Mouse (Mus musculus) hindbrain, embryonic 14.5 days (tissue): Measurements from ENCODE around the gene Pitx2. TPM values are rescaled to one million over a fixed set of nuclear protein-coding genes. Genes with fewer than 3 reads are reported as not detected.

Source experiments
- ATAC-seq: fragments of 200-750 bp; cut with Nextera tagmentation; 2 replicates; pipeline ENCODE4 v1.8.0; 2017; ENCODE audit warnings: moderate number of reproducible peaks, mild to moderate bottlenecking, moderate TSS enrichment, moderate library complexity; ENCODE audit not compliant: low FRiP score
- DNase-seq: peaks from one replicate; pipeline ENCODE4 v3.0.0-alpha.2; 2015; ENCODE audit warnings: low spot score
- H3K27ac ChIP-seq: fragments of 300-500 bp; sonication (generic); 2 replicates; pipeline ENCODE4 v1.5.1; 2014; ENCODE audit warnings: mild to moderate bottlenecking, moderate library complexity
- H3K27me3 ChIP-seq: fragments of 300-500 bp; sonication (generic); 2 replicates; pipeline ENCODE4 v1.6.1; 2014; ENCODE audit warnings: mild to moderate bottlenecking, low read length, mixed read lengths; ENCODE audit not compliant: control insufficient read depth, insufficient read depth
- H3K36me3 ChIP-seq: fragments of 300-500 bp; sonication (generic); replicated peaks from 2 replicates; pipeline ENCODE4 v1.6.1; 2014; ENCODE audit not compliant: control insufficient read depth, insufficient read depth
- H3K4me1 ChIP-seq: fragments of 300-500 bp; sonication (generic); replicated peaks from 2 replicates; pipeline ENCODE4 v1.6.1; 2014; ENCODE audit warnings: antibody characterized with exemption, low read length, mixed read lengths; ENCODE audit not compliant: control insufficient read depth, insufficient read depth
- H3K4me2 ChIP-seq: fragments of 300-500 bp; sonication (generic); replicated peaks from 2 replicates; pipeline ENCODE4 v1.6.1; 2014; ENCODE audit warnings: mild to moderate bottlenecking, moderate library complexity
- H3K4me3 ChIP-seq: fragments of 300-500 bp; sonication (generic); replicated peaks from 2 replicates; pipeline ENCODE4 v1.5.1; 2014; ENCODE audit warnings: mild to moderate bottlenecking, low read length
- H3K9ac ChIP-seq: fragments of 300-500 bp; sonication (generic); 2 replicates; pipeline ENCODE4 v1.6.1; 2014
- H3K9me3 ChIP-seq: fragments of 300-500 bp; sonication (generic); 2 replicates; pipeline ENCODE4 v1.6.1; 2016; ENCODE audit warnings: low read length; ENCODE audit not compliant: control insufficient read depth
- WGBS: fragments of 180-500 bp; shearing (Covaris S2); extraction: QIAGEN DNeasy Blood & Tissue Kit; methylation state at CpG from one replicate; pipeline ENCODE4 v1.1.7; 2014; 5-methylcytosine and 5-hydroxymethylcytosine counted together
- polyA plus RNA-seq: library from polyadenylated mRNA; unstranded; fragments of >200 nt; fragmentation: Nextera tagmentation; extraction: Ambion mirVana; gene quantifications from 2 replicates; pipeline ENCODE4 v1.2.1, GENCODE M21; 2014

Gene Pitx2
- polyA plus RNA-seq, 1 experiment from 2014 or later, result 1.3 TPM

DNA sequence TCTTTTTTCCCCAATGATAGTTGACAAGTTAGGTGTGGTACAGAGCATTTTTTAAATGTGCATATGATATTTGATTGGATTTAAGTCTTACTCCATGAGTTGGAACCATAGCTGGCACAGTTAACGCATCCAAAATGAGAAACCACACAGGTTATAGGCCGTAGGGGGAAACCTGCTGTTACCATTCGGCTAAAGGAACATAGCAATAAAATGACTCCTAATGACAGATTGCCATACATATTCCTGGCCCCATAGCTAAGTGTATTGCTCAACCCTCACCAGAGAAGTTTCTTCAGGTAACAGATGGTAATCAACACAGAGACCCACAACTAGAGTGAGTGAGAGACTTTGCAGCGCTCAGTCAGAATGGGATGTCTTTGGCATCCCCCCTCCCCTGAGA, 27.9 kb upstream of the Pitx2 start:
- H3K27ac ChIP-seq, result no peak overlapping the region
- H3K4me3 ChIP-seq, result no peak overlapping the region
- WGBS, result 96% methylated on average over 4 of the region's 4 CpGs
- H3K9me3 ChIP-seq, result no peaks in the 10 kb centered on the region
- H3K4me1 ChIP-seq, result no peaks in the 10 kb centered on the region
- no peak for ATAC-seq
- H3K9ac ChIP-seq, result no peak overlapping the region
- no peak overlapping the region for H3K4me2 ChIP-seq
- no peaks in the 10 kb centered on the region for H3K27me3 ChIP-seq
- no peak for DNase-seq
- no peaks in the 10 kb centered on the region for H3K36me3 ChIP-seq

DNA sequence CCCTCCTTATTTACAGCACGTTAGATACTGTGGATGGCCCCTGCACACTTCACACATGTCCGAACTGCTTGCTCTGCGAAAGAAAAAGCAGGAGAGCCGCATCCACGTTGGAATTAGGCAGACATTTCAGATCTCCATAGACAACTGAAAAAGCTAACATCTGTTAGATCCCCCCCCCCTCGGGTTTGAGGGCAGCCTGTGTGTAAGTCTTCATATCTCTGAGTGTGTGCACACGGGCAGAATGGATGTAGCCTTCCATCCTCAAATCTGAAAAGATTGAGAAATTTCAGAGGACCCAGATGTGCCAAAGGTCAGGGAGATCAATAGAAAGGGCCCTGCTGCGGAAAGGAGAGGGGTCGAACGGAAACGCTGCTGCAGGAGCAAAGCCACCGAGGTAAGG, 5.2 kb upstream of the Pitx2 start:
- H3K4me2 ChIP-seq, result no peak overlapping the region
- no peak overlapping the region for H3K9ac ChIP-seq
- H3K27ac ChIP-seq, result no peak overlapping the region
- peaks cover under 1% of the 10 kb centered on the region; the same call in 1 of the 2 replicates for H3K4me1 ChIP-seq
- H3K36me3 ChIP-seq, result no peaks in the 10 kb centered on the region
- no peak overlapping the region for H3K4me3 ChIP-seq
- no peaks in the 10 kb centered on the region for H3K9me3 ChIP-seq
- H3K27me3 ChIP-seq, result peaks cover 77% of the 10 kb centered on the region
- WGBS, result 6% methylated on average over 12 of the region's 12 CpGs
- DNase-seq (no peak), ATAC-seq (no peak)

DNA sequence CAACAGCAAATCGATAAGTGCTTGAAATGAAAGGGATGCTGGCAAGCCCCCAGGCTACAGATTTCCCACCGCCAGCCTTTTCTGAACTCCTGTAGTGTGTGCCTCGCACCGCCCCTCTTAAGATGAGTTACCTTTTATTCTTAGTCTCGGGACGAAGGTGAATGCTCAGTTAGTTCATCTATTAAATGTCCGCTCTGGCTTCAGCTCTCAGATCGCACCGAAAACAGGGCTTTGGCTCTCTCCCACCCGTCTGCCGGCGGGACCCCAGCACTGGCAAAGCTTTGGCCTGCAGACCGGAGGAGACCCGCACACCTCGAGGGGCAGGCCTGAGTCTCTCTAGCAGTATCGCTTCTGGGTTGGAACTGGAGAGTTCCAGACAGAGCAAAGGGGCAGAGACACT, 4.6 kb upstream of the Pitx2 start:
- Histone ChIP-seq H3K9ac (no peak overlapping the region), H3K4me3 (no peak overlapping the region), H3K4me2 (no peak overlapping the region), H3K9me3 (no peaks in the 10 kb centered on the region), H3K27ac (no peak overlapping the region), H3K27me3 (peaks cover 83% of the 10 kb centered on the region), H3K36me3 (no peaks in the 10 kb centered on the region), H3K4me1 (peaks cover 6% of the 10 kb centered on the region; the same call in 1 of the 2 replicates)
- ATAC-seq (no peak), DNase-seq (no peak)
- WGBS, result under 1% methylated on average over 16 of the region's 16 CpGs

DNA sequence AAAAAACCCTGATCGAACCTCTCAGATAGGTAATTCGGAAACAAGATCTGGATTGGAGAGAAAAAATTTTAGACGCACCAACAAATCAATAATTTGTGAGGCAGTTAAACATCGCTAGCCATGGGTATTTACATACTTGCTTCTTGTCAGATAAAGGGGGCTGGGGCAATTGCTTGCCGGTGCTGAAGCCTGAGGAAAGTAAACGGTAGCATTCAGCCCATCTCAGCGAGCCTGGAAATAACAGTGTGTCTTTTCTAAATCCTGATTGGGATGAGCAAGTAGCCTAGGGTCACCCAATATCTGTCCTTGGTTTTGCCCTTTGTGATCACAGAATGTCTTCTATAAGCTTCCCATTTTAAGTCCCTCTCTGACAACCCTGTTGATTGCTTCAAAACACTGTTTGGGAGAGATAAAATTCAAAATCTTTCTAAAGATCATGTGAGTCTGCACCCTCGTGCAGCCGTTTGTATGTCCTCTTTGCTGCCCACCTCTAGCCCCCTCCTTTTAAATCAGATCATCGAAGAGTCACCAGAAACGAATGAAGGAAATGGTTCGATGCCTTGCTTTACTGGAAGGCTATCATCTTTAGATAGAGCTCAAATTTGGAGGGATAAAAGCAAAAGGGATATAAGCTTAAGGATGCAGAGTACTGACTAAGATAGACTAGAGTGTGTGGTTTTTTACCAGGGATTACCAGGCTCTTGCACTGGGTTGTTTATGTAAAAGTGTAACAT, 3.7 kb upstream of the Pitx2 start:
- ATAC-seq (no peak), DNase-seq (peak; percentile 32)
- H3K9me3 ChIP-seq, result no peaks in the 10 kb centered on the region
- 3% methylated on average over 12 of the region's 12 CpGs for WGBS
- H3K27ac ChIP-seq, result no peak overlapping the region
- no peak overlapping the region for H3K4me3 ChIP-seq
- no peak overlapping the region for H3K4me2 ChIP-seq
- no peaks in the 10 kb centered on the region for H3K36me3 ChIP-seq
- H3K9ac ChIP-seq, result no peak overlapping the region
- H3K4me1 ChIP-seq, result peaks cover 7% of the 10 kb centered on the region; the same call in 1 of the 2 replicates
- H3K27me3 ChIP-seq, result peaks cover 89% of the 10 kb centered on the region

DNA sequence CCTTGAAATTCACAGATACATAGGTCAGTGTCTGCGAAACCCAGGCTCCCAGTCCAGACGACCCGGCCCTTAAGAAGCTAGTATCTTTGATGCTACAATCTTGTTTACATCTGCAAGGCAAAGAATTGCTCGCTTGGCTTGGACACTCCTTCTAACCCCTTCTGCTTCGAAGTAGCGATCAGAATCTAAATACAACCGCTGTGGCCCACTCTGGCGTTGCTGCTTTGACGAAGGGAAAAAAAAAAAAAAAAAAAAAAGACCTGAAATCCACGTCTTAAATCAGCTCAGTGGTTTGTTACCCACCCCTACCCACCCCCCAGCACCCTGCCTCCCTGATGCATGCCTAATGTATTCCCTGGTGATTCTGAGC, 3.1 kb upstream of the Pitx2 start:
- Histone ChIP-seq H3K27me3 (peaks cover 91% of the 10 kb centered on the region), H3K4me2 (no peak overlapping the region), H3K27ac (no peak overlapping the region), H3K9me3 (no peaks in the 10 kb centered on the region), H3K9ac (no peak overlapping the region), H3K36me3 (no peaks in the 10 kb centered on the region), H3K4me1 (peaks cover 7% of the 10 kb centered on the region; the same call in 1 of the 2 replicates), H3K4me3 (no peak overlapping the region)
- WGBS, result 2% methylated on average over 10 of the region's 10 CpGs
- DNase-seq, result no peak
- no peak for ATAC-seq

DNA sequence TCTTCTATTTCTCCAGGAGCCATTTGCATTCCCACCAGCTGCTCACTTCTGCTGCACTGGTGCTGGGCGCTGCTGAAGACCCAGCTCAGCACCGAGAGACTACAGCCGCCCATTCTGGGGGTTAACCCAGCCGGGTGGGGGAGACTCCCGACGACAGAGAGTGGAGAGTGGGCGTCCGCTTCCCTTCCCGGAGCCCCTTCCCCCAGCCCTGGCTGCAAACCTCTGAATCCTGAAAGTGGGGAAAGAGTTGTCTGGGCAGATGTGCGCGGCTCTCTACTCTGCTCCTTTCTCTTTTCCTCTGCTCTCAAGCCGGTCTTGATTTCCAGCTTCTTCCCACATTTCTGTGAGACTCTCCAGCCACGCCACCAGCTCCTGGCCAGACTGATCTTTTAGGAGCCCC, 2.6 kb upstream of the Pitx2 start:
- ATAC-seq (no peak), DNase-seq (no peak)
- H3K9ac ChIP-seq, result no peak overlapping the region
- H3K27me3 ChIP-seq, result peaks cover 91% of the 10 kb centered on the region
- no peaks in the 10 kb centered on the region for H3K36me3 ChIP-seq
- no peak overlapping the region for H3K4me3 ChIP-seq
- no peaks in the 10 kb centered on the region for H3K9me3 ChIP-seq
- WGBS, result under 1% methylated on average over 13 of the region's 13 CpGs
- H3K4me1 ChIP-seq, result peaks cover 7% of the 10 kb centered on the region; the same call in 1 of the 2 replicates
- no peak overlapping the region for H3K27ac ChIP-seq
- H3K4me2 ChIP-seq, result no peak overlapping the region

DNA sequence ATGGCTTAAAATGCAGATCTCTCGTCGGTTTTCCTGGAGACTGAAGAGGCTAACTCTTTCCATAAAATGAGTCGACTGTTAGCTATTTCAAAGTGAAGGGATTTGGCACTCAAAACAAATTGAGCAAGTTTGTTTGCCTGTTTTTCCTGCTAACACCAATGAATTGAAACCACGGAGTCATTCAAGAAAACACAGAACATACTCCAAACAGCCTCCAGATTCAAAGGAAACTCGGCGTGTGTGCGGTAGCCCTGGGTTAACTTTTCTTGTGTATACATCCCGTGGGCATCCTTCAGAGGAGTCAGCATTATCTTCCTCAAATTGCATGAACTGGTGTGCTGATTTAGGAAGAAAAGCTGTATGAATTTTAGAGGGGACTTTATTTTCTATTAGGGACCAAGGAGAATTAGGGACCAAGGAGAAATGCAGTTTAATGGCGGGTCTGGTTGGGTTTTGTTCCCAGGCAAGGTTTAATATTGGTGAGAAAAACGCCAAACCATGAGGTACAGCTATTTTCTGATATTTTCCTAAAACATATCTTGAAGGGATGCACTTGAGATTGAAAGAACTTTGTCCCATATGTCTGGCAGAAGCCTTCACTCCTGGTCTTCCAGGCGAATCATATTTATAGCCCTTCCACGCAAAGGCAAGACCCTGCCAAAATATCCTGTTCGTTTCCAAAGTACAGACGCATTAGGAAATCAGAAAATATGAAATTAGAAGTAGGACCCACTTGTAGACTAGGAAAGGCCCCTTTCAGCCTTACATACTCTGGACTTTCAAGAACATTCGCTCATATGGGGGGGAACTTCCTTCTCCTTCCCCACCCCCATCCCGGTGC, 1.7 kb upstream of the Pitx2 start:
- WGBS, result 1% methylated on average over 16 of the region's 16 CpGs
- Histone ChIP-seq H3K9me3 (no peaks in the 10 kb centered on the region), H3K36me3 (no peaks in the 10 kb centered on the region), H3K4me1 (peaks cover 7% of the 10 kb centered on the region; the same call in 1 of the 2 replicates), H3K27me3 (peaks cover 91% of the 10 kb centered on the region), H3K27ac (no peak overlapping the region), H3K4me3 (no peak overlapping the region), H3K4me2 (no peak overlapping the region), H3K9ac (no peak overlapping the region)
- ATAC-seq (no peak), DNase-seq (no peak)

DNA sequence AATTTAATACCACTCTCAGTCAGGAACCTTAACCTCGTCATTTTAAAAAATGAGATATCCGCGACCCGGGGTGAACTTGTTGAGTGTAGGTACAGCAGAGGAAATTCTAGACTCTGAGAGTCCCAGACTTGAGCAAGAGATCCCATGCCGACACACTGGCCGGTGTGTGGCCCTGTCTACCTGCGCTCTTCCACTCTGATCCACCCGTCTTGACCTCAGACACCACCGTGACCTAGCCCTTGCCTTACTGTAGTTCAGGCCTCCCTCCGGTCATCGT, 1.1 kb upstream of the Pitx2 start:
- Histone ChIP-seq H3K9ac (no peak overlapping the region), H3K4me2 (no peak overlapping the region), H3K4me3 (no peak overlapping the region), H3K27ac (no peak overlapping the region), H3K27me3 (peaks cover 91% of the 10 kb centered on the region), H3K36me3 (no peaks in the 10 kb centered on the region), H3K9me3 (no peaks in the 10 kb centered on the region), H3K4me1 (peaks cover 7% of the 10 kb centered on the region; the same call in 1 of the 2 replicates)
- under 1% methylated on average over 11 of the region's 11 CpGs for WGBS
- no peak for ATAC-seq
- no peak for DNase-seq

DNA sequence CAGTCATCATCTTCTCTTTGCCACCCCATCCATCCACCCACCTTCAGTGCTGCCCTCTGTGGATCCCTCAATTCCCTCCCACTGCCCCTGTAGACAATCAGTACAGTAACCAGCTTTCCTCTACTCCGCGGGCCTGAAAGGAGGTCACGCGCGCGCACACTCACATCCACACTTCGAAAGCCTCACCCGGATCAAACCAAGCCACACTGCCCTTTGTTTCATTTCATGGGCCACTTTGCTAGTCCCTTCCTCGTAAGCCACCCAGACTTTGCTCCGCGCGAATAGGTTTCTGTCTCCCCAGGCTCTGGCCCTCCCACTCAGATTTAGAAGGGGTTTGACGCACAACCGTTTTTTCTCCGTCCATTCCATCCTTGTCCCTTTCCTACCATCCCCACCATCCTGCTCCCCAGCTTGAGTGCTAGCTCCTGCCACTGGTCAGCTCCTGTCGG, 494 bp upstream of the Pitx2 start:
- peaks cover 8% of the 10 kb centered on the region; the same call in 1 of the 2 replicates for H3K4me1 ChIP-seq
- H3K27me3 ChIP-seq, result peaks cover 94% of the 10 kb centered on the region
- no peaks in the 10 kb centered on the region for H3K36me3 ChIP-seq
- peak overlapping the region; percentile 23 for H3K4me3 ChIP-seq
- H3K9me3 ChIP-seq, result no peaks in the 10 kb centered on the region
- no peak overlapping the region for H3K9ac ChIP-seq
- no peak for DNase-seq
- 0 out of 2 replicates have a peak, but pooled peaks have one; percentile 7 for ATAC-seq
- peak overlapping the region; percentile 45 for H3K4me2 ChIP-seq
- WGBS, result 1% methylated on average over 16 of the region's 16 CpGs
- no peak overlapping the region for H3K27ac ChIP-seq
